Mouse (Mus musculus): Measurements from ENCODE around the gene Eif2b4.

GRCm38 (mm10) chr5:31219070-31219469, 25.8 kb upstream of the Eif2b4 start:
- TF ChIP-seq CTCF (IDR thresholded peaks at IDR 0.05) = peak; percentile 56
- TF ChIP-seq EP300 (IDR thresholded peaks at IDR 0.05) = no peak

Measured in lung, postnatal 0 days (tissue).